Mouse (Mus musculus) telencephalon, adult 2 months (tissue): Measurements from ENCODE around the gene Kpna6.

ENCODE experiments used
- DNase-seq: peaks from one replicate; pipeline ENCODE4 v3.0.0-alpha.2; 2011; ENCODE audit warnings: low read depth, low spot score

The Kpna6 gene

DNA sequence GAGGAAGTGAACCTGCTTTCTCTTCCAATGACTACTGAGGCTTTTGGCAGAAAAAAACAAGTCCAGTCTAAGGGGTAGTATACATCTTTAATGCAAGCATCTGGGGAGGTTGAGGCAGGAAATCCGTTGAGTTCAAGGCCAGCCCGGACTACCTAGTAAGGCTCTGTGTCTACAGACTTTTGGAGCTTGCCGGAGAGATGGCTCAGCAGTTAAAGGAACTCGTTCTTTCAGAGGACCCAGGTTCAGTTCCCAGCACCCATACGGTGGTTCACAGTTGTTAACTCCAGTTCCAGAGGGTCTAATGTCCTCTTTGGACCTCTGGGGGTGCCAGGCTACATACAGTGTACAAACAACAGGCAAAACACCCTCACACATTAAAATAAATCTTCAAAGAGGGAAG is 54.5 kb downstream of the Kpna6 start:
- DNase-seq: no peak

DNA sequence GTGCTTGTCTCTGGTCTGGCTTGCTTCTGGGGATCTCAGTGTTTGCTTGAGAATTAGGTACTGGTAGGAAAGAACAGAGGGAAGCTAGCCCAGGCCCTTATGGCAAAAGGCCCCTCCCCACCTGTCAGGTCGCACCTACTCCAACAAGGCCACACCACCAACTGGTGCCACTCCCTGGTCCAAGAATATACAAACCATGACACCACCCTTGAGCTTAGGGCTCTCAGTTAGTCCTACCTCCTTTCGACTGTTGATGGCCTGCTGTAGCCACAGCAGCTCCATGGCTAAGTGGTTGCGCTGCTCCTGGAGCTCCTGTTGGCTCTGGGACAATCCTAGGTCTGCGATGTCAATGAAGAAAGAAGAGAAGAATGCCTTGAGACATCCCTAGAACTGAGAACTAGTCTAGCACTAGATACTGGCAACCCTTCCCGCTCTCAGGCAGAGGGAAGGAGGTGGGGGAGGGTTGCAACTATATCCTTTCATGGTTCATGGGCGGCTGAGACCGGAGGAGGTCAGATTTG is 55.4 kb downstream of the Kpna6 start:
- DNase-seq: no peak

GRCm38 (mm10) chr4:129616631-129617030 is 55.9 kb downstream of the Kpna6 start:
- DNase-seq: no peak

- DNase-seq: no peak
Measured at GRCm38 (mm10) chr4:129615801-129616290, 56.7 kb downstream of the Kpna6 start.

DNA sequence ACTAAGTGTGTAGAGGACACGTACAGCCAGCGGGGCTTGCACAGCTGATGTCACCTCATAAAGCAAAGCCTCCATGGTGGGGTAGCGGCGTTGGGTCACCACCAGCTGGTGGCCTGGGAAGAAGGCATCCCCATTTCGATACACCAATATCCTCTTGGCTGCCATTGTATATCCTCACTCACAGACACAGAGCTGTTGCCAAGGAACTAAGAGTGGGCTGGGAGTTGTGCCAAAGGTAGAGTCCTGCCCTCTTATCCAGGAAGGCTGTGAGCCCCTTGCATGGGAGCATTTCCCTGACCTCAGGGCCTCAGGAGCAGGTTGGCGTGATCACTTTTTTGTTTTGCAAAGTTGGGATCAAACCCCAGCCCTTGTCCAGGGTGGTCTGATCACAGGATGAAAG is 58.5 kb downstream of the Kpna6 start, which contains the start of gene Dcdc2b:
Gene Dcdc2b, minus strand, starts transcription at position 165 of the 400 bp plus-strand sequence.
- no peak for DNase-seq

DNA sequence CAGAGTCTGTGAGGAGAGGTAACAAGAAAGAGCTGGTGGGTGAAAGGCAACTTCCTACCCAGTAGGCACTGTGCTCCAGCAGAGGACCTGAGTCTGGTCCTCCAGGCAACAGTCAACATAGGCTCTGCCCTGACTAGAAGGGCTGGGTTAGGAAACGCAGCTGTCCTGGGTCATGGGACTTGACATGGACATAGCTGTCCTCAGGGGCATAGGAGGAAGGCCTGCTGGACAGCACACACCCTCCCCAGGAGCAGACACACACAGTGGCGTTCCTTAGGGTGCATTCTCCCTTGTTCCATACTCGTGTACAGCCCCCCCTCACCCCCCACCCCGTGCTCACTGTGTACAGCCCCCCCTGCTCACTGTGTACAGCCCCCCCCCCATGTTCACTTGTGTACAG is 62.1 kb downstream of the Kpna6 start:
- no peak for DNase-seq

GRCm38 (mm10) chr4:129610026-129610425 is 62.5 kb downstream of the Kpna6 start:
- DNase-seq: no peak

DNA sequence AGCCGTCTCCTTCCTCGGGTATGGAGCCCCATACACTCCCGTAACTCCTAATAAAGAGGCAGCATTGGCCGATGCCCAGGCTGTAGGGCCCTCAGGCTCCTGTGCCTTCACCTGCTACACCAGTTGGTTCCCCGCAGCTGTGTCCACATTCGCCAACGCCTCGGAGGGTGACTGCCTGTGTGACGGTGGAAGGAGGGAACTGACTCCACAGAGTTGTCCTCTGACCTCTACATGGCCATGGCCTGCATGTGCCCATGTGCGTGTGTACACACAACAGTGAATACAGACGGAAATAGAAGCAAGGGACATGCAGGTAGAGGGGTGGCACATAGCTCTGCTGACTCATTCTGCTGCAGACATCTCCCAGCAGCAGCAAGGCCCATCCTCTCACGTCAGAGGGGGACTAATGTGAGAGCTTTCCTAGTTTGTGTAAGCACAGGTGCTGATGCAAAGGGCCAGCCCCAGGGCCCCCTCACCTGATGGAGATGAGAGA is 63.4 kb downstream of the Kpna6 start:
- no peak for DNase-seq

DNA sequence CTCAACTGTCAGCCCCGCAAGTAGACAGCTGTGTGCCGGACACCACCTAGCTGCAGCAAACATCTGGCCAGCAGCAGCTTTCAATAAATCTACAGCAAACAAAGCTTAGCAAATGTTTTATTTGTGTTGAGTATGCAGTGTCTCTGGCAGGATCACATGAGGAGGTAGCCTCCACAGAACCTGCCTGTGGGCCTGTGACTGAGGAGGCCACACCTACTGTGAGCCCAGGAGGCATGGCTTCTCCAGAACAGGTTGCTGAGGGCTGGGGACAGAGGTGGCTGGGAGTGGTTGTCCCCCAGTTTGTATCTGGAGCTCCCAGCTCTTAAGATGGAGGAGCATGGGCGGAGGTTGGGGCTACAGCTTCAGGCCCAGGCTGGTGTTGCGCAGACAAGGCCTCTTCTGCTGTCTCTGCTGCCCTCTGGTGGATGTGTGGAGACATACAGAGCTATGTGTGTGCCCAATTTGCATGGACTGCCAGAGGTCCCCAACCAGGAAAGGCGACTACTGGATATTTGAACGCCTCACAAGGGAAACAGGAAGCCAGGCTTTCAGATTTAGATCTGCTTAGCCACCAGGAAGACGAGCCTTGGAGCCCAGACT is 64.0 kb downstream of the Kpna6 start:
- DNase-seq: peak; percentile 74

- peak; percentile 79 for DNase-seq
Measured at GRCm38 (mm10) chr4:129600233-129601158, 72.1 kb downstream of the Kpna6 start, which contains the start of the genes Eif3i and Tmem234. Eif3i (minus strand) TSS chr4:129600648. Tmem234 (plus strand) TSS chr4:129600668.
